Mouse (Mus musculus): Measurements from ENCODE around the gene Capns2.
"Not testable (repeated sequence)": the region's sequence is repeated elsewhere in the genome, so short reads cannot be mapped to it uniquely, and the experiment has no call there.

- TF ChIP-seq CTCF (IDR thresholded peaks at IDR 0.05; ENCODE audit: low read depth, low read length); GATA2 (IDR thresholded peaks at IDR 0.05; ENCODE audit: borderline replicate concordance, low read depth, low read length); POLR2AphosphoS5 (IDR thresholded peaks at IDR 0.05; ENCODE audit: insufficient replicate concordance, low read depth, low read length); TAL1 (conservative IDR thresholded peaks at IDR 0.05; ENCODE audit: low read depth, low read length); GATA1 (IDR thresholded peaks at IDR 0.05; ENCODE audit: borderline replicate concordance, low read length): not testable (repeated sequence)
Measured at GRCm38 (mm10) chr8:92892216-92892615, 9.0 kb upstream of the Capns2 start.
